Mouse (Mus musculus): ENCODE data around the gene Dgat2l6.

- no peak for TF ChIP-seq CTCF (IDR thresholded peaks at IDR 0.05; ENCODE audit: control insufficient read depth, insufficient read depth, insufficient replicate concordance, low read depth, low read length)
- no peak for TF ChIP-seq POLR2A (IDR thresholded peaks at IDR 0.05; ENCODE audit: control insufficient read depth, low read depth, low read length)
These were observed 31.4 kb downstream of the Dgat2l6 start for GRCm38 (mm10) chrX:100556026-100556425.
